Mouse (Mus musculus): ENCODE results near the gene Srsf10.
A peak's percentile ranks its signal among the peaks of the same experiment; 100 is the strongest.

Gene Srsf10

GRCm38 (mm10) chr4:135855536-135856222 is at the start of gene Srsf10:
Srsf10 (plus strand) TSS chr4:135855747.
- DNase-seq (ENCODE audit: low spot score in 2 of 2) = peak; percentile 95 to 98

DNA sequence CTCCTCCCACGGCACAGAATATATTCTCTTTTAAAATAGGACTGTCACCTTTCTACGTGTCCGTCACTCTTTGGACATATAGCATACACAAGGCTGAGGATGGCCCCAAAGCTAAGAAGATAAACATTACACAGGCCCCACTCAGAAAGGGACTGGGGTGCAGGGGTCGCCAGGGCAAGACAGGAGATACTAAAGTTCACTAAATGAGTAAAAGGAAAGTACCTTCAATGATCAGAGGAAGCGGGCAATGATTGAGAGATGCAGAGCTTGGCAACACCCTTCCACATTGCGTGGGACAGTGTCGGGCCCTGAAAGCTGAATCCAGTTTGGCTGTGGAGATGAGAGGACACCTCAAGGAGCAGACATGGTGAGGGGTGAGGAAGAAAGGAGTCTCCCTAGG is 40.7 kb upstream of the Srsf10 start:
- no peak for DNase-seq (ENCODE audit: low spot score in 2 of 2)

DNA sequence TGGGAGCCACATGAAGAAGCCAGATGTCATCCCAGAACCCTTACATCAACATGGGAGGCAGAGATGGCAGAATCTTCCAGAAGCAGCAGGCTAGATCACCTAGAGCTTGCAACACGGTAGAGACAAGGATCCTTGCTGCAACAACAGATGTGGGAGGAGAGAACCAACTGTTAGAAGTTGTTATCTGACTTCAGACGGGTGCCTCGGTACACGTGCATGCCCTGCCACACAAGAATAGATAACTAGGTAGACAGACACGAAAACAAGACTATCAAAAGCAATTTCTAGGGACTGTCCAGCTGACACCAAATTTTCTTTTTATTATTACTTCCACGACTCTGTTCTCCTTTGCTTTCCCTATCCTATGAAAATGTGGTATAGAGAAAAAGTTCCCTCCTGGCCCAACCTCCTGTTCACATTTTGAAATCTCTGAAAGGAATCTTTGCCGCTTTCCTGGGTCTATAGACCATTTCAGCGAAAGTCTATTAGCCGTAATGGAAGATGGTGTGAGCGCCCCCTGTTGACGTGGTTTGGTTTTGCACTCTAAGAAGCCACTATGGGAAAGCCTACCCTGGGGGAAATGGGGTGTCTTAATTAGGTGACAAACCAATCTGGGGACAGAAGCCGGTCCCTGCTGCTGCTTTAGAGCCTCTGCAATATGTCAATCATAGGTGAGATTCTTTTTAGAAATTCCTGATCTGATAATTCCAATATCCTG is 38.5 kb upstream of the Srsf10 start:
- peak; percentile 64 to 86 for DNase-seq (ENCODE audit: low spot score in 2 of 2)

- DNase-seq (ENCODE audit: low spot score in 2 of 2) = no peak
These were observed 37.2 kb upstream of the Srsf10 start for GRCm38 (mm10) chr4:135818366-135818765.

GRCm38 (mm10) chr4:135819826-135820526 is 35.6 kb upstream of the Srsf10 start:
- DNase-seq (ENCODE audit: low spot score in 2 of 2) = no peak

DNA sequence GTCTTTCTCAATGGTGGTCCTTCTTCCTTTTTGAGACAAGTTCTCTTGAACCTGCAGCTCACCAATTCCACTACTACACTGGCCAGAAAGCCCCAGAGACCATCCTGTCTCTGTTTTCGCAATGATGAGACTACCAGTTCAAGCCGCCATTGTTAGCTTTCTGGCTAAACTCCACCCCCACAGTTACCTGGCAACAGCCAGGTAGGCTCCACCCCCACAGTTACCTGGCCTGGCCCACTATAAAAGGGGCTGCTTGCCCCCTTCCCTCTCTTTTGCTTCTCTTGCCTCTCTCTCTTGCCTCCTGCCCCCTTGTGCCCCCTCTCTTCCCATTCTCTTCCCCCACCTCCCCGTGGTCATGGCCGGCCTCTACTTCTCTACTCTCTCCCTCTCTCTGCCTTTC is 33.8 kb upstream of the Srsf10 start:
- DNase-seq (ENCODE audit: low spot score in 2 of 2) = no peak

DNA sequence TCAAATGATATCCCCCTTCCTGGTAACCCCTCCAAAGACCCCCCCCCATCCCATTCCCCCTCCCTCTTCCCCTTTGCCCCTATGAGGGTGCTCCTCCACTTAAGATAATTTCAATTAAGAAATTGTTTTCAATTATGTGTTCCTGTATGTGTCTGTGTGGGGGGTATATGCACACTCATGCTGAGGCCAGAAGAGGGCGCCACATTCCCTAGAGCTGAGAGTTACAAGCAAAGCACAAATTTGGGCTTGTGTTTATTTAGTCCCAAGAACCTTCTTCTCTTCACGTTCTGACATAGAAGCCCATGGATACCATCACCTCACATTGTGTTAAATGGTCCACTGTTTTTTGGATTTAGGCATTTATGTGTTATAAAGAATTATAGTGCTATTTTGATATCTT is 32.2 kb upstream of the Srsf10 start:
- peak; percentile 46 to 81 for DNase-seq (ENCODE audit: low spot score in 2 of 2)

DNA sequence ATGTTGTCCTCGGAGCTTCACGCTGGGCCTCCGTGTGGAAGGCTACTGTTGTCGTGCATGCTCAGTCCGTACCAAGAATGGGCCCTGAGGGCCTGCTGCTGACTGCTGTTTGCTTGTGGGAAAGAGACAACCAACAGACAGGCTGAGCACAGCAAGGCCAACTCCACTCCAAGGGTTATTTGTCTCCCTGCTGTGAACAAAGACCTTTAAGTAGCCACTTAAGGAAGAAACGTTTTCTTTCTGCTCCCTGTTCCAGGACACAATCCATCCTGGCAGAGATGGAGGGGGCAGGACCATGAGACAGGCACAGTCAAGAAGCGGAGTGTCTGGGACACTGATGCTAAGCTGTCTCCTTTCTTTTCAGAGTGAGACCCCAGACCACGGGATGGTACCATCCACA is 31.3 kb upstream of the Srsf10 start:
- no peak for DNase-seq (ENCODE audit: low spot score in 2 of 2)

GRCm38 (mm10) chr4:135828491-135828890 is 27.1 kb upstream of the Srsf10 start:
- no peak for DNase-seq (ENCODE audit: low spot score in 2 of 2)

DNA sequence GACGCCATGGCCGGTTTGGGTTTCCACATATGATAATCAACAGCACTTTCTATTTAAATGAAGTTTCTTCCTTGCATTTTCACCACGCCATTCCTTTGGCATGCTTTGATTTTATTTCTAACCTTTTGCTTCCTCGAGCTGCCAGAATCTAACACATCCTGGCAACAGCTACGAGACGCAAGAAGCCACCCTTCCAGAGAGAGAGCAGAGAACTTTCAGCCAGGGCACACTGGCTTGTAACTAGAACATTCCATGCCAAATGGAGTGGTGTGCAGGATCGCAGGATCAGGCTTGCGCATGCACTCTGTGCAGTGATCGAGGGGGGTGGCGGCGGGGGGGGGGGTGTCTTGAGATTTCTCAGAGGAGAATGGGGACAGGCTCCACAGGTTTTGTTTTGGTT is 23.5 kb upstream of the Srsf10 start:
- DNase-seq (ENCODE audit: low spot score in 2 of 2) = no peak

DNA sequence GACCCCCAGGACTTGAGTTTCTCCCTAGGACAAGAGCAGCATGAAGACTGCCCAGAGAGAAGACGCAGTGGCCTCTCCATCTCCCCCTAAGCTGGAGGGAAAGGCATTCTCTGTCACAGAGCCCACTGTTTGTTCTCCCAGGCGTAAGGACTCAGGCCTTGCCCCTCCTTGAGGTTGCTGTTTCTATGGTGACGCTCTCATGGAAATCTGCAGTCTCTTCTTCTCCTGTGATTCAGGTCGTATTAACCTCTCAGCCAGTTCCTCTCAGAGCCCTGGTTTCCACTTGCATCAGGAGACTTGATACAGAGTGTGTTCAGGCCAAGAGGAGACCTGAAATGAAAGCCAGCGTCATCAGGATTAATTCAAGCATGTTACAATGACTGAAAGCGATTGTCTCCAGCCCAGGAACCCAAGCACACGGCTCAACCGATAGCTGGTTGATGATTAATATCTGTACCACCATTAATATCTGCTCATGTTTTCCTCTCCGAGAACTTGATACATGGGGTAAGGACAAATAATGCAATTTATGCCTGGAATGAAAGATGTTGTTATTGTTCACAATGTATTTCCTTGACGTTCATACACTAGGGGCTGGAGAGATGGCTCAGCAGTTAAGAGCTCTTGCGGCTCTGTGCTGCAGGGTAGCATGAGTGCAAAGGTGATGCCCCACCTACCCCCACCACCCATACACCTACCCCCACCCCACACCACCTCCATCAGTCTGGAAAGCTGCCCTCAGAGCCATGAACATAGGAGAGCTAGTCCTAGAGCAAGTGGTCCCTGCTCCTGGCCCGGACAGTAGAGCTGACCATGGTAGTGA is 22.0 kb upstream of the Srsf10 start:
- no peak for DNase-seq (ENCODE audit: low spot score in 2 of 2)

DNA sequence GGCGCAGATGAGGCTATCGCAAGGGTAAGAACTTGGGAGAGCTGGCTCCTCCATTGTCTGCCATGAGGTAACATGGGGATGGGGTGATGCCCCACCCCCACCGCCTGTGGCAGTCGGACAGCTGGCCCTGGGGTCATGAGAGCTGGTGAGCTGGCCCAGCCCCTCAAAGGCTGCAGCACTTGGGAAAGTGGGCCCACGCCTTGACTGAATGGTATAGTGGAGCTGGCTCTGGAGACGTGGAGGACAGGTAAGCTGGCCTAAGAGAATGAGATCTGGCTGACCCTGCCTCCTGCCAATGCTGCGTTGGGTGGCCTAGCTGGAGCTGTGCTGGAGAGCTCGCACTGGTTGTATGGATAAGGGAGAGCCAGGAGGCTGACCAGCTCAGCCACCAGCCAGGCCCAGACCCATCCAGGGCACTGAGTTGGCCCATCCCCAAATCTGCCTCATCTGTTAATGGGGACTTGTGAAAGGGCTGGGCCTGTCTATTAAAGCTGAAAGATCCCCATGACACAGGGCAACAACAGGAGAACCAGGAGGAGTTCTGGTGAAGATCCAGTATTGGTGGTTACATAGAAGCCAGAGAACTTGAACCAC is 21.3 kb upstream of the Srsf10 start:
- no peak for DNase-seq (ENCODE audit: low spot score in 2 of 2)

DNA sequence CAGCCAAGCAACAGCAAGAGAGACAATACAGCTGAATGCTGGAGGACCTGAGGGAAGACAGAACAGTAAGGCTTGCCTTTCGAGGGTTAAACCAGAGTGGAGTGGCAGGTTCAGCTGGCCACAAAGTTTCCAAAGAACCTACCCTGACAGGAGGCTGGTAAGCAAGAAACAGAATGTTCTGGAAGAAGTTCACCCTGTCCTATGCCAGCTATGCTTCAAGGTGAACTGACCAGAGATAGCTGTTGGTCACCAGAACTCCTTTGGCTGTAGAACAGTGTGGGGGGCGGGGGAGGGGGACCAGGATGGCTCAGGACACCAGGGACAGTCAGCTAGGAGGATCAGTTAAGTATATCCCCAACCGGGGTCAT is 16.6 kb upstream of the Srsf10 start:
- no peak for DNase-seq (ENCODE audit: low spot score in 2 of 2)

DNA sequence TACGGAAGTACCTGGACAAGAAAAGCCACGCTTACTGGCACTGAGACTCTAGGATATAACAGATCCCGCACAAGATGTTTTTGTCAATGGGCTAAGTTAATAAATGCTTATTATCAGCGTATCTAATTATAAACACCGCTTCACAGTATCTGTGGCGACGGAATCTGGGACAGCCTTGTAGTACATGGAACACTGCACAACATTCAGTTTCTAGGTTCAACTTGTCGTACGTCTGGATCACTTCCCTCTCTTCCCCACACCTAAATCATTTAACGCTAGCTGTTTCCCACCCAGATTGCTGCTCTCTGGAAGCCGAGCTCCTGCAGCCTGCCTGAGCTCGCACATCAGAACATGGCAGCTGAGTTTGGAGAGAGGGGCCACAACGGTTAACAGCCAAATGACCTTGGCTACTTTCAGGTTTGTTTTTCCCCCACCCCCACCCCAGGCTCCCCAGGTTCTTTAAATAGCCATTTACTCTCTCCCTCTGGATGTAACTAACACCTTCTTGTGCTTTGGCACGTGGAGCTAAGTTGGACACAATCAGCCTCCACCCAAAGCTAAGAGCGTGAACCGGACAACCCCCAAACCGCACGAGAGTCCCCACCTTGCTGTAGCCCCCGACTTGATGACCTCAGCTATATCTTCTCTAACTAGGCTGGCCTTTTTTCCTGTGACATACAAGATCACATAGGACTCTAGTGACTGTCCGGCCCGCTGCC is 16.1 kb upstream of the Srsf10 start:
- peak in 1 of 2 experiments; percentile 45 for DNase-seq (ENCODE audit: low spot score in 2 of 2)

- no peak for DNase-seq (ENCODE audit: low spot score in 2 of 2)
These were observed 11.1 kb upstream of the Srsf10 start for GRCm38 (mm10) chr4:135844400-135844799.

DNA sequence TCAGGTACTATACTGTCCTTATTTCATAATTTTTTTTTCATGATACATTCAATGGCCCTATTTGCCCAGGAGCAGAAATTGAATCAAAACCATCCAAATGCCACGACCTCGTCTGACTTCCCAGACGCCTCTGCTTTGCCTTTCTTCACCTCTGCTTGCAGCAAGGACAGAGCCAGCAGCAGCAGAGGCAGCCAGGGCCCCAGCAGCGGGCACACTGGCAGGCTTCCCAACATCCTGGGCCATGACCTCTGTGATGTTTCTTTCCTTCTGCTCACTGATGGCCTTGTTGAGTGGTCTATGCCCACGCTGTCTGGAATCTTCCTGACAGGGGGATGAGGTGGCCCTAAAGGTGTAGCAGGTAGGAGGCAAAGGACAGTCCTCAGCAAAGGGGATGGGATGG is 8.0 kb upstream of the Srsf10 start:
- DNase-seq (ENCODE audit: low spot score in 2 of 2) = no peak

DNA sequence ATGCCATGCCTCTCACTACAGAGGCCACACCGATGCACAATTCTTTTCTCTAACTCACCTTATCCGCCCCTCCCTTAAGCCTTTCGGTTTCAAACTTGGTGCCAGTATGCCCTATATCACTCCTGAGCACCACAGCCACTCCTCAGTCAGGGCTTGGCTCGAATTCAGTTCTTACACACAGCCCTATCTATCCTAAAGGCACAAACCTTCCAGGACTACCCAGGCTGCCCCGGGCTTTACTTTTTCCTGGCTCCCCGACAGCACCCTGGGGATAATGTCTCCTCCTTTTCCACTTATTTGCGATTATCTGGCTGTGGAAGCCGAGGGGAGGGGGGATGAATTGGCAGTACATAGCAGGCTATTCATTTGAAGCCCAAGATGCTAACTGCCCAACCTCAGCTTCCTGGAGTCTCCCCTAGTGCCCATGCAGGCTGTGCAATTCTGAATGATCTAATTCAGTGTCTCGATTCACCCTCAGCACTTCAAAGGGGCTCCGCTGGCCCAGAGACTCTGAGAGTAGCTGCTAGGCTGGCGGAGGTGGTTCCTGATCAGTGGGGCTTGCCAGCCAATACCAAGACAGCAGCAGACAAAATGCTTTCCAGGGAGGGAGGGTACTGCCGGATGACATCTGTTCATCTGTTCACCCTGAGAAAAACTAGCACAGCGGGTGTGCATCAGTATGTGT is 5.0 kb upstream of the Srsf10 start:
- DNase-seq (ENCODE audit: low spot score in 2 of 2) = peak in 1 of 2 experiments; percentile 30

GRCm38 (mm10) chr4:135851942-135852341 is 3.6 kb upstream of the Srsf10 start:
- peak in 1 of 2 experiments; percentile 45 for DNase-seq (ENCODE audit: low spot score in 2 of 2)

GRCm38 (mm10) chr4:135853987-135854546 is 1.5 kb upstream of the Srsf10 start:
- no peak for DNase-seq (ENCODE audit: low spot score in 2 of 2)

DNA sequence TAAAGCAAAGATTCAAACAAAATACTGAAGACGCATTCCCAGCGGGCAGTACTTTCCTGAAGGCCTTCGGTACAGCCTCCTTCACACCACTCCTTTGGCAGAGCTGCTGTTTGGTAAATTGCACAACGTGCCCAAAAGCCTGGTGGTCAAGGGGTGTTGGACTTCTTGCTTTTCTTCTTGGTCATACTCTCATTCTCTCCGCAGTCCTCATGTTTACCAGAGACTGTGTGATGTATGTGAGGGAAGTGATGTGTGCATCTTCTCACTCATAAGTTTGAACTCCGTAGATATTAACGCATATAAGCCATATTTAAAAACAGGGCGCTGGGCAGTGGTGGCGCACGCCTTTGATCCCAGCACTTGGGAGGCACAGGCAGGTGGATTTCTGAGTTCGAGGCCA is 917 bp upstream of the Srsf10 start:
- peak in 1 of 2 experiments; percentile 8 for DNase-seq (ENCODE audit: low spot score in 2 of 2)
